Mouse (Mus musculus): ENCODE data around the gene Zfp827. TPM values are rescaled to one million over a fixed set of nuclear protein-coding genes. Genes with fewer than 3 reads are reported as not detected.

The Zfp827 gene
- polyA plus RNA-seq, 1 experiment: 3.5 TPM

GRCm38 (mm10) chr8:79054222-79054621 lies 26.0 kb downstream of the Zfp827 start:
- no peaks in the 10 kb centered on the region for H3K4me1 ChIP-seq (ENCODE audit: control insufficient read depth, insufficient read depth, low read length)
- H3K4me3 ChIP-seq (ENCODE audit: low read depth, low read length): no peak overlapping the region
- H3K27me3 ChIP-seq (ENCODE audit: control insufficient read depth, insufficient read depth, low read length, poor library complexity, severe bottlenecking): no peaks in the 10 kb centered on the region
- H3K36me3 ChIP-seq (ENCODE audit: control insufficient read depth, insufficient read depth, low read length, poor library complexity, severe bottlenecking): no peaks in the 10 kb centered on the region
- H3K9me3 ChIP-seq (replicated peaks; ENCODE audit: control insufficient read depth, insufficient read depth, low read length, poor library complexity, severe bottlenecking): no peaks in the 10 kb centered on the region
- TF ChIP-seq CTCF (IDR thresholded peaks at IDR 0.05; ENCODE audit: low read depth, low read length) (no peak), EP300 (IDR thresholded peaks at IDR 0.05; ENCODE audit: insufficient read depth, low read depth, low read length) (no peak), POLR2A (IDR thresholded peaks at IDR 0.05; ENCODE audit: insufficient read depth, low read length) (no peak)
- H3K27ac ChIP-seq (ENCODE audit: insufficient read depth, low read length): no peak overlapping the region
- H3K9ac ChIP-seq (ENCODE audit: low read depth, poor library complexity, severe bottlenecking): no peak overlapping the region

GRCm38 (mm10) chr8:79057179-79057578 lies 28.9 kb downstream of the Zfp827 start:
- no peak overlapping the region for H3K4me3 ChIP-seq (ENCODE audit: low read depth, low read length)
- H3K36me3 ChIP-seq (ENCODE audit: control insufficient read depth, insufficient read depth, low read length, poor library complexity, severe bottlenecking): peaks cover under 1% of the 10 kb centered on the region; the same call in 1 of the 2 replicates
- no peak overlapping the region for H3K27ac ChIP-seq (ENCODE audit: insufficient read depth, low read length)
- no peaks in the 10 kb centered on the region for H3K27me3 ChIP-seq (ENCODE audit: control insufficient read depth, insufficient read depth, low read length, poor library complexity, severe bottlenecking)
- H3K9ac ChIP-seq (ENCODE audit: low read depth, poor library complexity, severe bottlenecking): no peak overlapping the region
- no peak for TF ChIP-seq POLR2A (IDR thresholded peaks at IDR 0.05; ENCODE audit: insufficient read depth, low read length)
- TF ChIP-seq CTCF (IDR thresholded peaks at IDR 0.05; ENCODE audit: low read depth, low read length): no peak
- TF ChIP-seq EP300 (IDR thresholded peaks at IDR 0.05; ENCODE audit: insufficient read depth, low read depth, low read length): no peak
- H3K9me3 ChIP-seq (replicated peaks; ENCODE audit: control insufficient read depth, insufficient read depth, low read length, poor library complexity, severe bottlenecking): no peaks in the 10 kb centered on the region
- H3K4me1 ChIP-seq (ENCODE audit: control insufficient read depth, insufficient read depth, low read length): no peaks in the 10 kb centered on the region

- Histone ChIP-seq H3K27me3 (ENCODE audit: control insufficient read depth, insufficient read depth, low read length, poor library complexity, severe bottlenecking) (no peaks in the 10 kb centered on the region), H3K4me1 (ENCODE audit: control insufficient read depth, insufficient read depth, low read length) (no peaks in the 10 kb centered on the region), H3K9ac (ENCODE audit: low read depth, poor library complexity, severe bottlenecking) (no peak overlapping the region), H3K36me3 (ENCODE audit: control insufficient read depth, insufficient read depth, low read length, poor library complexity, severe bottlenecking) (peaks cover 3% of the 10 kb centered on the region; the same call in 1 of the 2 replicates), H3K4me3 (ENCODE audit: low read depth, low read length) (no peak overlapping the region), H3K27ac (ENCODE audit: insufficient read depth, low read length) (no peak overlapping the region), H3K9me3 (replicated peaks; ENCODE audit: control insufficient read depth, insufficient read depth, low read length, poor library complexity, severe bottlenecking) (no peaks in the 10 kb centered on the region)
- no peak for TF ChIP-seq EP300 (IDR thresholded peaks at IDR 0.05; ENCODE audit: insufficient read depth, low read depth, low read length)
- no peak for TF ChIP-seq CTCF (IDR thresholded peaks at IDR 0.05; ENCODE audit: low read depth, low read length)
- TF ChIP-seq POLR2A (IDR thresholded peaks at IDR 0.05; ENCODE audit: insufficient read depth, low read length): no peak
These were observed 31.1 kb downstream of the Zfp827 start for GRCm38 (mm10) chr8:79059361-79059760.

GRCm38 (mm10) chr8:79060013-79060609 lies 31.9 kb downstream of the Zfp827 start:
- TF ChIP-seq EP300 (IDR thresholded peaks at IDR 0.05; ENCODE audit: insufficient read depth, low read depth, low read length): no peak
- TF ChIP-seq POLR2A (IDR thresholded peaks at IDR 0.05; ENCODE audit: insufficient read depth, low read length): no peak
- TF ChIP-seq CTCF (IDR thresholded peaks at IDR 0.05; ENCODE audit: low read depth, low read length): no peak
- H3K9me3 ChIP-seq (replicated peaks; ENCODE audit: control insufficient read depth, insufficient read depth, low read length, poor library complexity, severe bottlenecking): no peaks in the 10 kb centered on the region
- H3K36me3 ChIP-seq (ENCODE audit: control insufficient read depth, insufficient read depth, low read length, poor library complexity, severe bottlenecking): peaks cover 3% of the 10 kb centered on the region; the same call in 1 of the 2 replicates
- H3K9ac ChIP-seq (ENCODE audit: low read depth, poor library complexity, severe bottlenecking): no peak overlapping the region
- no peaks in the 10 kb centered on the region for H3K4me1 ChIP-seq (ENCODE audit: control insufficient read depth, insufficient read depth, low read length)
- no peak overlapping the region for H3K4me3 ChIP-seq (ENCODE audit: low read depth, low read length)
- H3K27me3 ChIP-seq (ENCODE audit: control insufficient read depth, insufficient read depth, low read length, poor library complexity, severe bottlenecking): no peaks in the 10 kb centered on the region
- H3K27ac ChIP-seq (ENCODE audit: insufficient read depth, low read length): no peak overlapping the region

GRCm38 (mm10) chr8:79065924-79066323 lies 37.7 kb downstream of the Zfp827 start:
- Histone ChIP-seq H3K9me3 (replicated peaks; ENCODE audit: control insufficient read depth, insufficient read depth, low read length, poor library complexity, severe bottlenecking) (no peaks in the 10 kb centered on the region), H3K36me3 (ENCODE audit: control insufficient read depth, insufficient read depth, low read length, poor library complexity, severe bottlenecking) (peaks cover 4% of the 10 kb centered on the region; the same call in 1 of the 2 replicates), H3K4me1 (ENCODE audit: control insufficient read depth, insufficient read depth, low read length) (no peaks in the 10 kb centered on the region), H3K27ac (ENCODE audit: insufficient read depth, low read length) (no peak overlapping the region), H3K27me3 (ENCODE audit: control insufficient read depth, insufficient read depth, low read length, poor library complexity, severe bottlenecking) (no peaks in the 10 kb centered on the region), H3K9ac (ENCODE audit: low read depth, poor library complexity, severe bottlenecking) (no peak overlapping the region), H3K4me3 (ENCODE audit: low read depth, low read length) (no peak overlapping the region)
- TF ChIP-seq CTCF (IDR thresholded peaks at IDR 0.05; ENCODE audit: low read depth, low read length) (no peak), POLR2A (IDR thresholded peaks at IDR 0.05; ENCODE audit: insufficient read depth, low read length) (no peak), EP300 (IDR thresholded peaks at IDR 0.05; ENCODE audit: insufficient read depth, low read depth, low read length) (no peak)

- H3K4me1 ChIP-seq (ENCODE audit: control insufficient read depth, insufficient read depth, low read length): no peaks in the 10 kb centered on the region
- no peaks in the 10 kb centered on the region for H3K9me3 ChIP-seq (replicated peaks; ENCODE audit: control insufficient read depth, insufficient read depth, low read length, poor library complexity, severe bottlenecking)
- H3K4me3 ChIP-seq (ENCODE audit: low read depth, low read length): no peak overlapping the region
- no peaks in the 10 kb centered on the region for H3K27me3 ChIP-seq (ENCODE audit: control insufficient read depth, insufficient read depth, low read length, poor library complexity, severe bottlenecking)
- no peak for TF ChIP-seq EP300 (IDR thresholded peaks at IDR 0.05; ENCODE audit: insufficient read depth, low read depth, low read length)
- TF ChIP-seq CTCF (IDR thresholded peaks at IDR 0.05; ENCODE audit: low read depth, low read length): no peak
- no peak for TF ChIP-seq POLR2A (IDR thresholded peaks at IDR 0.05; ENCODE audit: insufficient read depth, low read length)
- H3K27ac ChIP-seq (ENCODE audit: insufficient read depth, low read length): no peak overlapping the region
- H3K36me3 ChIP-seq (ENCODE audit: control insufficient read depth, insufficient read depth, low read length, poor library complexity, severe bottlenecking): peaks cover 2% of the 10 kb centered on the region; the same call in 1 of the 2 replicates
- H3K9ac ChIP-seq (ENCODE audit: low read depth, poor library complexity, severe bottlenecking): no peak overlapping the region
These were observed 39.8 kb downstream of the Zfp827 start for GRCm38 (mm10) chr8:79067812-79068630.
